Mouse (Mus musculus): ENCODE results near the gene Hba-a1. TPM values are rescaled to one million over a fixed set of nuclear protein-coding genes. Genes with fewer than 3 reads are reported as not detected.

Hba-a1 gene
- polyA plus RNA-seq, 1 experiment from 2014 or later = 52,845 TPM

- 0 out of 2 replicates have a peak overlapping the region, but pooled peaks have one; percentile 45 for H3K9ac ChIP-seq
These were observed 41.3 kb downstream of the Hba-a1 start for GRCm38 (mm10) chr11:32324609-32325008.

GRCm38 (mm10) chr11:32331075-32331474 is 47.8 kb downstream of the Hba-a1 start:
- peaks cover 3% of the 10 kb centered on the region; the same call in 1 of the 2 replicates for H3K9me3 ChIP-seq (replicated peaks)
- WGBS (ENCODE audit: insufficient replicate concordance) = 41% methylated on average over 6 of the region's 6 CpGs
- H3K9ac ChIP-seq = no peak overlapping the region
- H3K27ac ChIP-seq = no peak overlapping the region
- H3K4me1 ChIP-seq = peaks cover 4% of the 10 kb centered on the region; the same call in 1 of the 2 replicates
- peaks cover 23% of the 10 kb centered on the region for H3K27me3 ChIP-seq (replicated peaks)
- H3K36me3 ChIP-seq = no peaks in the 10 kb centered on the region
- ATAC-seq = no peak
- no peak overlapping the region for H3K4me2 ChIP-seq
- no peak overlapping the region for H3K4me3 ChIP-seq

More at GRCm38 (mm10) chr11:32324609-32325008, 41.3 kb downstream of the Hba-a1 start:
- ATAC-seq = peak; percentile 77
- Histone ChIP-seq H3K4me1 (peaks cover 10% of the 10 kb centered on the region), H3K27ac (no peak overlapping the region), H3K9me3 (replicated peaks) (no peaks in the 10 kb centered on the region), H3K36me3 (no peaks in the 10 kb centered on the region), H3K4me3 (peak overlapping the region; percentile 18; the same call in 1 of the 2 replicates), H3K4me2 (peak overlapping the region; percentile 53), H3K27me3 (replicated peaks) (peaks cover 47% of the 10 kb centered on the region)
- WGBS (ENCODE audit: insufficient replicate concordance) = 11% methylated on average over 15 of the region's 15 CpGs

- H3K36me3 ChIP-seq = no peaks in the 10 kb centered on the region
- H3K9me3 ChIP-seq (replicated peaks) = peaks cover 3% of the 10 kb centered on the region; the same call in 1 of the 2 replicates
- H3K9ac ChIP-seq = no peak overlapping the region
- ATAC-seq = no peak
- WGBS (ENCODE audit: insufficient replicate concordance) = 52% methylated on average over 5 of the region's 5 CpGs
- peaks cover 18% of the 10 kb centered on the region for H3K27me3 ChIP-seq (replicated peaks)
- H3K27ac ChIP-seq = no peak overlapping the region
- H3K4me3 ChIP-seq = no peak overlapping the region
- H3K4me2 ChIP-seq = no peak overlapping the region
- H3K4me1 ChIP-seq = peaks cover 4% of the 10 kb centered on the region; the same call in 1 of the 2 replicates
These were observed 48.5 kb downstream of the Hba-a1 start for GRCm38 (mm10) chr11:32331861-32332260.

GRCm38 (mm10) chr11:32333235-32333634 is 49.9 kb downstream of the Hba-a1 start:
- Histone ChIP-seq H3K9me3 (replicated peaks) (peaks cover 3% of the 10 kb centered on the region; the same call in 1 of the 2 replicates), H3K9ac (no peak overlapping the region), H3K27ac (no peak overlapping the region), H3K4me2 (no peak overlapping the region), H3K27me3 (replicated peaks) (peaks cover 5% of the 10 kb centered on the region), H3K4me1 (peaks cover 4% of the 10 kb centered on the region; the same call in 1 of the 2 replicates), H3K4me3 (no peak overlapping the region), H3K36me3 (no peaks in the 10 kb centered on the region)
- WGBS (ENCODE audit: insufficient replicate concordance) = 58% methylated on average over 2 of the region's 2 CpGs
- ATAC-seq = no peak

Other genes with a start within 250 kb of the Hba-a1 start
- gene Il9r, start 83.2 kb upstream of the Hba-a1 start, polyA plus RNA-seq (2016; fragmentation: Nextera tagmentation; extraction: Ambion mirVana) = 0.22 and 0.30 TPM in 2 replicates
- gene Snrnp25, start 78.1 kb upstream of the Hba-a1 start, polyA plus RNA-seq (2016; fragmentation: Nextera tagmentation; extraction: Ambion mirVana) = 103 TPM in 2 replicates
- gene Rhbdf1, start 61.2 kb upstream of the Hba-a1 start, polyA plus RNA-seq (2016; fragmentation: Nextera tagmentation; extraction: Ambion mirVana) = 12.0 and 14.1 TPM in 2 replicates
- gene Mpg, start 57.0 kb upstream of the Hba-a1 start, polyA plus RNA-seq (2016; fragmentation: Nextera tagmentation; extraction: Ambion mirVana) = 25.7 and 27.2 TPM in 2 replicates
- 34.6 and 39.1 TPM in 2 replicates for gene Nprl3, start 15.8 kb upstream of the Hba-a1 start, polyA plus RNA-seq (2016; fragmentation: Nextera tagmentation; extraction: Ambion mirVana)
- 1,859 and 1,982 TPM in 2 replicates for gene Hba-x, start 7.1 kb upstream of the Hba-a1 start, polyA plus RNA-seq (2016; fragmentation: Nextera tagmentation; extraction: Ambion mirVana)
- gene Hbq1b, start 3.5 kb downstream of the Hba-a1 start, polyA plus RNA-seq (2016; fragmentation: Nextera tagmentation; extraction: Ambion mirVana) = 116 and 122 TPM in 2 replicates
- gene Hba-a2, start 13.0 kb downstream of the Hba-a1 start, polyA plus RNA-seq (2016; fragmentation: Nextera tagmentation; extraction: Ambion mirVana) = 121,851 and 123,321 TPM in 2 replicates
- 4.2 and 5.2 TPM in 2 replicates for gene Hbq1a, start 16.6 kb downstream of the Hba-a1 start, polyA plus RNA-seq (2016; fragmentation: Nextera tagmentation; extraction: Ambion mirVana)
- gene Sh3pxd2b, start 64.3 kb downstream of the Hba-a1 start, polyA plus RNA-seq (2016; fragmentation: Nextera tagmentation; extraction: Ambion mirVana) = 2.6 and 3.1 TPM in 2 replicates
- gene Ubtd2, start 171.9 kb downstream of the Hba-a1 start, polyA plus RNA-seq (2016; fragmentation: Nextera tagmentation; extraction: Ambion mirVana) = 9.6 and 10.0 TPM in 2 replicates
- gene Efcab9, start 248.6 kb downstream of the Hba-a1 start, polyA plus RNA-seq (2016; fragmentation: Nextera tagmentation; extraction: Ambion mirVana) = 0.28 and 0.56 TPM in 2 replicates
- gene Stk10, start 249.8 kb downstream of the Hba-a1 start, polyA plus RNA-seq (2016; fragmentation: Nextera tagmentation; extraction: Ambion mirVana) = 5.7 and 6.0 TPM in 2 replicates